Mouse (Mus musculus): ENCODE data around the gene Prex1.
"Not testable (repeated sequence)": the region's sequence is repeated elsewhere in the genome, so short reads cannot be mapped to it uniquely, and the experiment has no call there.

Prex1 gene

GRCm38 (mm10) chr2:166713690-166714426 lies at the start of gene Prex1:
Gene Prex1 (minus strand): TSS chr2:166713832.
- peak; percentile 96 for DNase-seq (ENCODE audit: low read depth, low spot score)

DNA sequence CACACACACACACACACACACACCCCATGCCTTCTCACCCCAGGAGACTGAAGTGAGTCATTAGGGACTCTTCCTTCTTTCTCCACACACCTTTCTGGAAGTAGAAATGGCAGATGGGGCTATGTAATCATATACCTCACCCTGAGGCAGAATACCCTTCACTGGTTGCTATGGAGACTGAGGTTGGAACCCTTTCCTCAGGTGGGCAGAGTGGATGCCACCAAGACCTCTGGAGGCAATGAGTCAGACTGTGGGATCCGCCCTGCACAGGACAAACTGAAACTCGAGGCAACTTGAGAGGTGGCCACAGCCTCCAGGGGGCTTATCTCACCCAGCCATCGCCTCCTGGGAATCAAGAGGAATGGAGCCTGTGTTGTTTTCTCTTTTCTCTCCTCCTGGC lies 44.3 kb upstream of the Prex1 start:
- DNase-seq (ENCODE audit: low read depth, low spot score), result no peak

DNA sequence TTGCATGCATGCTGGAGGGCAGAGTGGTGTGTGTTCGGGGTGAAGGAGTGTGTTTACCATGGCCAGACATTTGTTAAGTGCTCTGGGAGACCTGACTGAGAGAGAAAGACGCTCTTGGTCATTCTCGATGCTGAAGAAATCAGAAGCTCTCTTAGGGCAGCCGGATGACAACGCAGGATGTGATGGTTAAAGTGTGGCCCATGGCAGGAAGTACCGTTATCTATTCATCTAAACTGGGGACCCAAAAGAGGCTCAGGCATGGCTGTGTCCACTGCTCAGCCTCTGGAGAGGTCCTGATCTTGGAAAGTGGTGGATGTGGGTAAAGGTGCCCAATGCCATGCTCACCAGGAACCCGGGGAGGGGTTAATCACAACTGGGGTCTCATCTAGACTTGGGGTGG lies 41.1 kb upstream of the Prex1 start:
- no peak for DNase-seq (ENCODE audit: low read depth, low spot score)

GRCm38 (mm10) chr2:166754194-166754593 lies 40.6 kb upstream of the Prex1 start:
- DNase-seq (ENCODE audit: low read depth, low spot score), result no peak

- DNase-seq (ENCODE audit: low read depth, low spot score), result no peak
Measured at GRCm38 (mm10) chr2:166750620-166751191, 37.1 kb upstream of the Prex1 start.

GRCm38 (mm10) chr2:166746261-166746913 lies 32.8 kb upstream of the Prex1 start:
- peak; percentile 36 for DNase-seq (ENCODE audit: low read depth, low spot score)

DNA sequence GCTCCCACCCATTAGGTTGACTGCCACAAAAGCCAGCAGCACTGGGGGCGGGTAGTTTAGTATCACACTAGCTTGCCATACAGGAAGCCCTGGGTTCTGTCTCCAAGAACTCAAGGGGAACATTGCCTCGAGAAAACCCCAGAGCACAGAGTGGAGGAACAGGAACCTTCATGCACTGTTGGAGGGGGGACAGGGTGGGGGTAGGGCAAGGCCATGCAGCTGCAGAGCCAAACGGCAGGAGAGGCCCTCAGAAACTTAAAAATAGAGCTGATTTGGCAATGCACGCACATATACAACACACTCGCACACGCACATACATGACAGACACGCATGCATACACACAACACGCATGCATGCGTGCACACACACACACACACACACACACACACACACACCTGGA lies 32.2 kb upstream of the Prex1 start:
- no peak for DNase-seq (ENCODE audit: low read depth, low spot score)

- DNase-seq (ENCODE audit: low read depth, low spot score), result no peak
Measured at GRCm38 (mm10) chr2:166744433-166744832, 30.8 kb upstream of the Prex1 start.

- DNase-seq (ENCODE audit: low read depth, low spot score), result no peak
Measured at GRCm38 (mm10) chr2:166743504-166743903, 29.9 kb upstream of the Prex1 start.

GRCm38 (mm10) chr2:166741445-166741844 lies 27.8 kb upstream of the Prex1 start:
- DNase-seq (ENCODE audit: low read depth, low spot score), result no peak

GRCm38 (mm10) chr2:166740396-166740795 lies 26.8 kb upstream of the Prex1 start:
- DNase-seq (ENCODE audit: low read depth, low spot score), result no peak

- DNase-seq (ENCODE audit: low read depth, low spot score), result no peak
Measured at GRCm38 (mm10) chr2:166737307-166737706, 23.7 kb upstream of the Prex1 start.

DNA sequence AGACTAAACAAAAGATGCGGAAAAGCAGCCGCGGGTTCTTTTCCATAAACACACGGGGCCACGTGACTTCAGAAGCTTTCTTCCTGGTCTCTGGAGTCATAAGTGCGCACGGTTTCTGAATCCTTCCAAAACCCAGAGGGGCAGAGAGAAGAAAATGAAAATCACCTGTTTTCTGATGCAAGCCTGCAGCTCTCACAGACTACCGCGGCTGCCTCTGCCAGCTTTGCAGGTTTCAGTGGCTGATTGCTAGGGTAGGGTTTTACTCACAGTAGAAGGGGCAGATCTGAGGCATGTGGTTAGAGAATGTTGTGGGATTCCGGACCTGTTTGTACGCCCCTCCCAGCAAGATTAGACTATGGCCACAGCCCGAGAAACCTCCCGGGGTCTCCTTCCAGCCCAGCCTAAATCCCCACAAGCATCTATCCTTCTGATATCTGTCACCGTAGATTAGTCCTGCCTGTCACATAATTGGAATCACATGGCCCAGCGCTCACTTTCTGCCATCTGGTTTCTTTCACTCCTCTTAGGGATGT lies 21.9 kb upstream of the Prex1 start:
- DNase-seq (ENCODE audit: low read depth, low spot score), result no peak

- no peak for DNase-seq (ENCODE audit: low read depth, low spot score)
Measured at GRCm38 (mm10) chr2:166732860-166733259, 19.2 kb upstream of the Prex1 start.

DNA sequence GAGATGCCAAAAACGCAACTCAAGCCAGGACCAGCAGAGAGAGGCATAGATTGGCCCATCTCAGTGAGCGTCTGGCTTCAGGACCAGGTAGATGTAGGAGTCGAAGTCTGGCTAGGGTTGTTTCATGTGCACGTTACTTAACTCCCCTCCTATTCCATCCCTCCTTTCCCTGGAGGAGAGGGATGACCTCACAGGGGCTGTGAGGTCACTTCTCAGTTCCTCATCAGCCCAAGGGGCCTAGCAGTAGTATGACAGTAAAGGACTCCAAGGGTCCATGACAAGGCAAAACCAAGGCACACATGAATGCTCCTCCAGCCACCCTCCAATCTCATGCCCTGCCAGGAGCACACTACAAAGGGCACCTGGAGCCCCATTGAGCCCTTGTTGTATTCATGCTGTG lies 18.5 kb upstream of the Prex1 start:
- no peak for DNase-seq (ENCODE audit: low read depth, low spot score)

DNA sequence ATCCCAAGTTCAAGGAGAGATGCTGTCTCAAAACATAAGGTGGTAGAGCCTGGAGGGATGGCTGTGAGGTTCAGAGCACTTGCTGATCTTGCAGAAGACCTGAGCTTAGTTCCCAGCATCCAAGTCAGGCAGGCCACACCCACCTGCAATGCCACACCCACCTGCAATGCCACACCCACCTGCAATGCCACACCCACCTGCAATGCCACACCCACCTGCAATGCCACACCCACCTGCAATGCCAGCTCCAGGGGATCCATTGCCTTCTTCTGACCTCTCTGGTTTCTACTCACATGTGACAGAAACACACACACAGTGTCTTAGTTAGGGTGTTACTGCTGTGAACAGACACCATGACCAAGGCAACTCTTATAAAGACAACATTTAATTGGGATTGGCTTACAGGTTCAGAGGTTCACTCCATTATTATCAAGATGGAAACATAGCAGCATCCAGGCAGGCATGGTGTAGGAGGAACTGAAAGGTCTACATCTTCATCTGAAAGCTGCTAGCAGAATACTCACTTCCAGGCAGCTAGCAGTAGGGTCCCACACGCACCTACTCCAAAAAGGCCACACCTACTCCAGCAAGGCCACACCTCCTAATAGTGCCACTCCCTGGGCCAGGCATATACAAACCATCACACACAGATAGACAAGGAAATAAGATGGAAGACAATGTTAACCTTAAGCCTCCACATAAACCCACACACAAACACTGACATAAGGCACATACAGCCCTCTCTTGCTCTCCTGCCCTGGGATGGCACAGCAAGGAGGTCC lies 17.7 kb upstream of the Prex1 start:
- not testable (repeated sequence) for DNase-seq (ENCODE audit: low read depth, low spot score)

- DNase-seq (ENCODE audit: low read depth, low spot score), result no peak
Measured at GRCm38 (mm10) chr2:166730567-166730915, 16.9 kb upstream of the Prex1 start.

DNA sequence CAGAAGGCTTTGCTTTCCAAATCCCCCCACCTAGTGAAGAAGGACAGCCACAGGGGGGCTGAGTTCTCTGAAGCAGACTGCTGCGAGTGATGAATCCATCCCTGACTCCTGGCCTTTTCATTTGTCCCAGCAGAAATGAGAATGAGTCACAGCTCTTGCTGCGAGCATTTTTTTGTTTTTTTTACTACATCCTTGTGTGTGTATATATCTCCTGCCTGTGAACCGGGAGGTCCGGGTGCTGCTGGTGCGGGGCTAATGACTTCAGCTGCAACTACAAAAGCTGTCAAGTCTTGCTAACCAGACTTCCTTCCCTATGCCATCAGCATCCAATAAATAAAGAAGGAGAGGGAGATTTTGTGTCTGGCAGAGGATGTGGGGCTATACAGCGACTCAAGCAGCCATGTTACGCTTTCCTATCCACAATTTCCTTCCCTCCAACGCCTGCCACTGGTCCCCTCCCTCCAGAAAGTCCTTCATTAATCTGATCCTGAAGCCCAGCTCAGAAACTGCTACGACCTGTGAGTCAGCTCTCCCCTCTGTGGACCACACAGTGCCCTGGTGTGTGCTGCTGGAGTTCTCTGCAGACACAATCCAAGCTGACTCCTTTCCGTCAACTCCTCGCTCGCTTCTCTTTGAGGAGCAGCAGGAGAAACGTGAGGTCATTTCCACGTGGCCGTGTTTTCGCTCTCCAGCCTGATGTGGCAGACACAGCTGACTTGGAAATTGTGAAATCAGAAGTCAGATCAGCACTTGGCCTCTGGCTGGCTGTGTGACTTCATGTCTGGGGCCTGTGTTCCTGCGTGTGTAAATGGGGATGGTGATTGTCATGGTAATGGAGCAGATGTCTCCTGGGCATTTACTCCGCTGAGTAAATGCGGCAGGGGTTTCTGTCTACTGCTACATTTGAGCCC lies 16.3 kb upstream of the Prex1 start:
- DNase-seq (ENCODE audit: low read depth, low spot score), result no peak

GRCm38 (mm10) chr2:166729045-166729444 lies 15.4 kb upstream of the Prex1 start:
- no peak for DNase-seq (ENCODE audit: low read depth, low spot score)

GRCm38 (mm10) chr2:166728261-166728680 lies 14.6 kb upstream of the Prex1 start:
- DNase-seq (ENCODE audit: low read depth, low spot score), result no peak

DNA sequence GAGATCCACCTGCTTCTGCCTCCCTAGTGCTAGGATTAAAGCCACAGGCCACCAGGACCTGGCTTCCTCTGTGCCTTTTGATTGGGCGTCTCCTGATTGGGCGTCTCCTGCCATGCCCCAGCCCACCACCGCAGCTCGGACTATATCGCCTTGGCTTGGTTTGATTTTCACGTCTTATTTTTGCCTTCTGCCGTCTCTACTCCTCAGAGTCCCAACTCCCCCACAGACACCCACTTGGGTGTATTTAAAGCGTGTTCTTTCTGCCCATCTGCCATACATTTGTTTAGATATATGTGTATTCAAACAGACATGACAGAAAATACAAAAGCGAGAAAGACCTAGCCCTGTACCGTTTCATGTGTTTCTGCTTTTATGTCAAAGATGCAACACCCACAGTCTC lies 14.2 kb upstream of the Prex1 start:
- DNase-seq (ENCODE audit: low read depth, low spot score), result no peak

All from c-Kit-negative CD71-positive TER-119-positive erythroid progenitor cells, embryonic 14.5 days (primary cell).